Mouse (Mus musculus) CD4-positive naive resting alpha-beta T cell, adult 76 days (primary cell): Measurements from ENCODE around the gene Gm21828. TPM values are rescaled to one million over a fixed set of nuclear protein-coding genes. Genes with fewer than 3 reads are reported as not detected.

ENCODE experiments used
- total RNA-seq: library from RNA; stranded (reverse); gene quantifications from one replicate; pipeline ENCODE4 v1.2.4, GENCODE M21; 2023

The Gm21828 gene
- total RNA-seq: not detected

GRCm38 (mm10) chrY:13223828-13224227, at the start of gene Gm21828:
Gm21828 (minus strand) TSS chrY:13223928.

GRCm38 (mm10) chrY:13252091-13252490, 28.4 kb upstream of the Gm21828 start, which contains the start of the genes Gm21440 and Gm21454:
Gm21440 (plus strand) TSS chrY:13252391.
Gm21454 (plus strand) TSS chrY:13252442.

Other genes starting within 250 kb of the Gm21828 start
- not detected for gene Gm20807, start 181.0 kb downstream of the Gm21828 start, total RNA-seq
- gene Gm21891, start 90.4 kb downstream of the Gm21828 start, total RNA-seq: not detected
- not detected for gene Gm21425, start 62.0 kb downstream of the Gm21828 start, total RNA-seq
- gene Gm21440, start 28.5 kb upstream of the Gm21828 start, total RNA-seq: not detected
- gene Gm21454, start 28.5 kb upstream of the Gm21828 start, total RNA-seq: not detected
- not detected for gene Gm21725, start 125.1 kb upstream of the Gm21828 start, total RNA-seq
- not detected for gene Gm21866, start 241.7 kb upstream of the Gm21828 start, total RNA-seq